Mouse (Mus musculus) cortical plate, adult 2 months (tissue): ENCODE measurements at regions not wholly inside any gene's neighbourhood (a gene's known extent, or its start where the extent isn't known, plus 50 kb on each side); places are given as distances from the start of the nearest gene placed in this dataset.

ENCODE experiments used
- H3K27ac ChIP-seq: fragments of 200-500 bp; 2 replicates; pipeline ENCODE4 v1.5.1; 2012; ENCODE audit warnings: low read length, control low read depth, inconsistent platforms; ENCODE audit not compliant: insufficient read depth
- H3K4me1 ChIP-seq: fragments of 200-500 bp; 2 replicates; pipeline ENCODE4 v1.6.1; 2011; ENCODE audit warnings: low read length; ENCODE audit not compliant: control insufficient read depth, insufficient read depth
- H3K4me3 ChIP-seq: fragments of 200-500 bp; 2 replicates; pipeline ENCODE4 v1.5.1; 2011; ENCODE audit warnings: mild to moderate bottlenecking, low read length, control low read depth; ENCODE audit not compliant: insufficient read depth
- CTCF ChIP-seq: fragments of 200-500 bp; IDR thresholded peaks from 2 replicates; pipeline ENCODE4 v1.5.1; 2011; ENCODE audit warnings: mild to moderate bottlenecking, control low read depth, low read length; ENCODE audit not compliant: insufficient read depth; ENCODE audit errors: extremely low read depth
- POLR2A ChIP-seq: fragments of 200-500 bp; IDR thresholded peaks from 2 replicates; pipeline ENCODE4 v1.6.1; 2011; ENCODE audit warnings: mild to moderate bottlenecking, low read length, control low read depth; ENCODE audit not compliant: insufficient read depth; ENCODE audit errors: extremely low read depth

DNA sequence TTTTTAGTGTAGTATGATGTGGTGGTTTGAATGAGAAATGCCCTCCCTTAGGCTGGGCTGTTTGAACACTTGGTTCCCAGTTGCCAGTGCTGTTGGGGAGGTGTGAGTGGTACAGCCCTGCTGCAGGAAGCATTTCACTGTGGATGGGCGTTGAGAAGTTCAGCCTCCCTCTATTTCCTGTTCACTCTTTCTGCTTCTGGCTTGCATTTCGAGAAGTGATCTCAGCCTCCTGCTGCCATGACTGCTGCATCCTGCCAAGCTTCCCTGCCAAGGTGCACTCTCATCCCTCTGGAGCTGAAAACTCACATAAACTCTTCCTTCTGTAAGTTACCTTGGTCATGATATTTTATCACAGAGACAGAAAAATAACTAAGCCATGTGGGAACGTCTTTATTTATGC, 525.8 kb downstream of the Psat1 start:
- Histone ChIP-seq H3K4me3 (no peak overlapping the region), H3K4me1 (no peaks in the 10 kb centered on the region), H3K27ac (no peak overlapping the region)
- TF ChIP-seq CTCF: no peak
- TF ChIP-seq POLR2A: no peak

DNA sequence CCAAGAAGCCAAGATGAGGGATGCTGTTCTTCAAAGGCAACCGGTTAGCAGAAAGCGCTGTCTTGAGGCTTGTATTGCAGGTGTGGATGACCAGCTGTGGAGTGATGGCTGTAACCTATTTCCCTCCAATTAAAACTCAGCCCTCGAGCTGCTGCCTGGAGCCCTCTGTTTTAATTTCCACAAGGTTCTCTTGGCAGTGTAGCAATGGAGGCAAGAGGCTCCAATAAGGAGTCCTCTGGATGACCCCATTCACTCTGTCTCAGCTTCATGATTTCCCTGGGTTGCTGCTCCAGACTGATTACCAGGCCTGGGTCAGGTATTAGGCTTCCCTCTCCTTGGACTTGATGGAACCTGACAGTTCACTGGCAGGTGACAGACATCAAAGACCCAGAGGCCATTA, 548.5 kb downstream of the Psat1 start:
- no peak overlapping the region for H3K4me3 ChIP-seq
- TF ChIP-seq POLR2A (no peak), CTCF (no peak)
- no peaks in the 10 kb centered on the region for H3K4me1 ChIP-seq
- no peak overlapping the region for H3K27ac ChIP-seq

DNA sequence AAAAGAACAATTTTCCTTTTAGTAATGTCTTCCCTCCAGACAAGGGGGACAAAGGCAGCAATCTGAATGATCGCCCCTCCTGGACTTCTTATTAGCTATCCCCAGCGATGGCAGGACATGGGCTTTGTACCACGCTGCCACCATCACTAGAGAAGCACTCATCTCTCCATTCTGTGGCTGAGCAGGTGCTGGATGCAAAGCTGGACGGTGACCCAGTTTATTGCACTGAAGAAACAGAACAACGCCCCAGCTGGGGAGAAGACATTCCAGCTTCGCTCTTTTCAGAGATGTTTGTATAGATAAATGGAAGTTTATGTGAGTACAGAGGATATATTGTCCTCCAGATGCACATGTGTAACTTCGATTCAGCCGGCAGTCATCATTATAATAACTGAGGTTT, 575.5 kb downstream of the Psat1 start:
- Histone ChIP-seq H3K4me3 (no peak overlapping the region), H3K27ac (no peak overlapping the region), H3K4me1 (no peaks in the 10 kb centered on the region)
- no peak for TF ChIP-seq POLR2A
- TF ChIP-seq CTCF: no peak

DNA sequence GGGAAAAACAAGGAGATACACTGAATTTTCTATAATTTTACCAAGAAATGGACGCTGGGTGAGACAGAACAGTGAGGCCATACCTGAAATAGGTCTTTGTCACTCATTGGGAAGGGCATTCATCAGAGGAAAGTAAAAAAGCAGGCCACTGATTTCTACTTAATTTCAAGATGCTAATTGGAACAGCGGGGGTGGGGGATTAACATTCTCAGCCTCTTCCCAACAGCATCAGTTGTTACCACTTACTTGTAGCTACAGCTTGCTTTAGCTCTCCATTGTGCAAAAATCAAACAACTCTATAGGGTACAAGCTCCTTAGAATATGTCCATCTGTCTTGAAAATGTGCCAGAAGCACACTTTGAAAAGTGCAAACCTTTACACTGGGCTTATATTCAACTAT, 580.2 kb downstream of the Psat1 start:
- TF ChIP-seq POLR2A (no peak), CTCF (no peak)
- Histone ChIP-seq H3K4me1 (no peaks in the 10 kb centered on the region), H3K4me3 (no peak overlapping the region), H3K27ac (no peak overlapping the region)

DNA sequence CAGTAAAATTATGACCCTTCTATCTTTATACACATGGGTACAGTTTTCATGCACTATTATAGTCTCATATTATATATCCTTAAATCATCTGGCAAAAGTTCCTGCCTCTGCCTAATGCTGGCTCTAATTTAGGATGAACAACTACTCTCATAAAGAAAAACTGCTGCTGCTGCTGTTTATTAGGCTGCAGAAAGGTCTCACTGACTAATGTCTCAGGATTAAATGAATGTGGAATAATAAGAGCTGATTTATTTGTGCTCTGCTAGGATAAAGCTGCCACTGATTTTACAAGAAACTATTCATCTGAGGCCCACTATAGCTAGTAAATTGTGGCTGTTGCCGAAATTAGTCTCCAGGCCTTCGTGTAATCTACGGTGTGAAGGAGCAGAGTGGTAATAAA, 590.0 kb downstream of the Psat1 start:
- Histone ChIP-seq H3K27ac (no peak overlapping the region), H3K4me1 (no peaks in the 10 kb centered on the region), H3K4me3 (no peak overlapping the region)
- TF ChIP-seq CTCF: no peak
- TF ChIP-seq POLR2A: no peak

DNA sequence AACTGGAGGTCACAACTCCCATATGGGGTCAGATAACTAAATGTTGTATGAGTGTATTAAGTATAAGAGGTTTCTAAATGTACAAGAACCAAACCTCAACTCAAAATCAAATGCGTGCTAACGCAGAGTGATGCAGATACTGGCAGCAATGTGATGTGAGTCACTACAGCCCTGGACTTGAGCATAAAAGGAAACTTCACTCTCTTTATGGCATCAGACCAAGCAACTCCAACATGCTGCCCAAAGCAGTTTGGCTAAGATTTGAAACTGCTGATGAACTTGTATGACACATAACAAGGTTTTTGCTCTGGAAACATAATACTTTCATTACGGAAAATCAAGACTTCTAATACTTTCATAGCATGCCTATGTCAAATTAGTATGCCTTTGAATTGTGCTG, 598.8 kb downstream of the Psat1 start:
- Histone ChIP-seq H3K27ac (no peak overlapping the region), H3K4me1 (no peaks in the 10 kb centered on the region), H3K4me3 (no peak overlapping the region)
- no peak for TF ChIP-seq CTCF
- no peak for TF ChIP-seq POLR2A

DNA sequence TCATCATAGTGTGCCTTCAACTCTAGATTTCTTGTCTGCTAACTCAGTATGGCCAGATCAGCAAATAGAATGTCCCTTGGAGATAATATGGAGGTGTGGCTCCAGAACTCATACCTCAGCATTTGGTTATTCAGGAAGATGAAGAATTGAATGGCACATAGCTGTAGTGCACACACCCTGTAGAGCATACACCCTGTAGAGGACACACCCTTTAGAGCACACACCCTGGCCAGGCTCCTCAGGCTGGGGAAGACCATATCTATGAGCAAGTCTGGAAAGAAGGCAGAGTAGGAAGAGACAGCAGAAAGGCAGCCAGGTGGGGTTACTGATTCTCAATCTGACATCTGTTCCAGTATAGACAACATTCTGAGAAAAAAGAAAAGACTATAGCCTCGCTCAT, 604.9 kb downstream of the Psat1 start:
- Histone ChIP-seq H3K4me1 (no peaks in the 10 kb centered on the region), H3K4me3 (no peak overlapping the region), H3K27ac (no peak overlapping the region)
- TF ChIP-seq POLR2A: no peak
- no peak for TF ChIP-seq CTCF

DNA sequence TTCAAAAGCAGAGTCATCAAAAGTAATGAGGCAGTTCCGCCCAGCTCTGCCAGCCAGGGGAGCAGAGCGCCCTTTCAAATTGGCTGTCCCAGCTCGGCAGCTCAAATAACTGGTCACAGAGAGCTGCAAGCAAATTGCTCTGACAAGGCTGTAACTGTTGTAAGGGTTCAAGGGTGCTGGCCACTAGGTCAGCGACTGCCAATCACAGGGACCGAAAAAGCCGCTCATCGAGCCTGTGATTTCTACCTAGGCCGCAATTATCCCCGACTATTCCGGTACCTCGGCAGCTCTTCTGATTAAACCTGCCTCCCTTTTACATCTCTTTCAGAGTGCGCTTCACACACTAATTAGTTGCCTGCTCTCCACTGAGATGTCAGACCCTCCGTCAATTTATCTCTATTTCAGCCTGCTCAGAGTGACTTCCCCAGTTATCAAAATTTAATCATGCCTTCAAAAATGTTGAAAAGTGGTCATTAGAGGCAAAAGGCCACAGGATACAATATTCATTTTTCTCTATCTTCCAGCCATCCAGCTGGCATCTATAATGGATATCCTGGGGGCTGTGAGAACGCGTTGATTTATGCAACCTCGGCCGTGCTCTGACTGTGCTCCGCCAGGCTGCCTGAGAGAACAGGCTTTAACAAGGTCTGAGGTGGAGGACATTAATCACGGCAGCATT, 606.7 kb downstream of the Psat1 start:
- Histone ChIP-seq H3K4me3 (no peak overlapping the region), H3K27ac (peak overlapping the region; percentile 17; the same call in 1 of the 2 replicates), H3K4me1 (no peaks in the 10 kb centered on the region)
- TF ChIP-seq POLR2A (no peak), CTCF (no peak)

DNA sequence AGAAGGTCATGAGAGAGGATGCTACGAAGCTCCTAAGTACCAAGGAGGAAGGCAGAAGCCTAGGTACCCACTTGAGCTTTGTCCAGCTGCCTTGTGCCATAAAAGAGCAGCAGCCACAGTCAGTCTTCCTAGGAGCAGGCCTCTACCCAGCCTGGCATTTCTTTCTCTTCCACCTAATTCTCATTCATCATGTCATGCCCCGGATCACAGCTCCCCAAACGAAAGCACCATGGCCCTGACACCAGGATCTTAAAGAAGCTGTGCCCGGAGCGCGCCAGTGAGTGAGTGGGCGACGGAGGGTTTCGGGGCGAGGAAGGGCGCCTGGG, 607.2 kb downstream of the Psat1 start:
- no peak overlapping the region for H3K4me3 ChIP-seq
- no peak for TF ChIP-seq CTCF
- peak overlapping the region; percentile 17; the same call in 1 of the 2 replicates for H3K27ac ChIP-seq
- no peaks in the 10 kb centered on the region for H3K4me1 ChIP-seq

DNA sequence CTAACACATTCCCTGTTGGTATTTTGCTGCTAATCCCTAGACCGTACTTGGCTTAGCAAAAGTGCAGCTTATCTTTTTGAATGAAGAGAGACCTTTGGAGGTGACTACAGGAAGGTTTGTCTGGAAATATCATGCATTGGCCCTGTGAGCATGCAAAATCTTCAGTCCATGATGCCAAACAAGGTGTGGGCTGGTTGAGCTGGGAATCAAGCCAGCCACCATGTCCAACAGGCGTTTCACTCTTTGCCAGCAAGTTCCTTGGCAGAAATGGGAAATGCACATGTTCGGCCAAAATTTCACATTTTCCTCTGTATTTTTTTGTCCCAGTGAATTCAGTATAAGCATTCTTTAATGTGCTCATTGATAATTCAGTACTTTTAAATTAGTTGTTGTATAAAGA, 617.0 kb downstream of the Psat1 start:
- H3K4me3 ChIP-seq: no peak overlapping the region
- H3K4me1 ChIP-seq: no peaks in the 10 kb centered on the region
- H3K27ac ChIP-seq: no peak overlapping the region
- no peak for TF ChIP-seq CTCF
- no peak for TF ChIP-seq POLR2A
